Mouse (Mus musculus): ENCODE data around the gene Pilrb2. TPM values are rescaled to one million over a fixed set of nuclear protein-coding genes. Genes with fewer than 3 reads are reported as not detected.
"Not testable (repeated sequence)": the region's sequence is repeated elsewhere in the genome, so short reads cannot be mapped to it uniquely, and the experiment has no call there.

The Pilrb2 gene
- total and polyA plus RNA-seq, 2 experiments from 2014 or later = not detected

DNA sequence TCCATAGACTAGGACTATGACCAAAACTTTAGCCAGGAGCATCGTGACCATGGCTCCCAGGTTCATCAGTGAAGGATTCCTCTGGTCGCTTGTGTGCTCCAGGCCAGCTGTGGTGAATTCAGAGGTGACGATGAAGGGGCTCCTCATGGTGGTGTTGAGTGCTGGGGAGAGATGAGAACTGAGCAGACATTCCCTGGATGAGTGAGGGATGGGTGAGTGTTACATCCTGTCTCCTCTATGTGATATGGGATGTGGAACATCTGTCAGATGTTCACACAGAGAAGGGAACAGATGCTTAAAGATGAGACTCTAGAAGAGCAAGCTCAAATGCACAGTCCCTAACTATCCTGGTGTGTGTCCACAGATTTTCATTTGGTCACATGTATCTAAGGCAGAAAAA, 16.7 kb downstream of the Pilrb2 start:
- not testable (repeated sequence) for H3K27me3 ChIP-seq (ENCODE audit: insufficient read depth, low read length); H3K36me3 ChIP-seq (ENCODE audit: insufficient read depth, low read length); H3K4me3 ChIP-seq (ENCODE audit: low read length); H3K4me1 ChIP-seq (ENCODE audit: insufficient read depth, low read length); H3K27ac ChIP-seq; ATAC-seq; DNase-seq (ENCODE audit: low spot score); H3K4me2 ChIP-seq (ENCODE audit: low read depth, low read length); H3K9ac ChIP-seq (replicated peaks; ENCODE audit: low read length); H3K9me3 ChIP-seq (ENCODE audit: low read length)
- WGBS = 79% methylated on average over 3 of the region's 3 CpGs

DNA sequence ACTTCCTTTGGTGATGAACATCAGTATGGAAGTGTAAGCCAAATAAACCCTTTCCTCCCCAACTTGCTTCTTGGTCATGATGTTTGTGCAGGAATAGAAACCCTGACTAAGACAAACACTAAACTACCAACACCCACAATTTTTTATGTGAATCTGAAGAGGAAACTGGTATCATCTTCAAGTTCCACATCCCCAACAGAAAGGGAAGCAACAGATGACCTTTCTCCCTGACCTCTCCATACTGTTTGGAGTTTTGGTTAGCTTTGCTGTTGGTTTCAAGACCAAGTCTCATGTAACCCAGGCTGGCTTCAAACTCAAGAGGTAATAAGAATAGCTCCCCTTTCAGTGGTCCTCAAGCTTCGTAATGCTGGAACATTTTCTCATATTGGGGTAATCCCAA, 21.3 kb downstream of the Pilrb2 start:
- H3K27ac ChIP-seq; DNase-seq (ENCODE audit: low spot score); ATAC-seq; H3K27me3 ChIP-seq (ENCODE audit: insufficient read depth, low read length); H3K4me2 ChIP-seq (ENCODE audit: low read depth, low read length); H3K4me1 ChIP-seq (ENCODE audit: insufficient read depth, low read length); H3K9me3 ChIP-seq (ENCODE audit: low read length); H3K36me3 ChIP-seq (ENCODE audit: insufficient read depth, low read length); H3K9ac ChIP-seq (replicated peaks; ENCODE audit: low read length); H3K4me3 ChIP-seq (ENCODE audit: low read length): not testable (repeated sequence)
- 94% methylated on average over 1 of the region's 1 CpGs for WGBS

DNA sequence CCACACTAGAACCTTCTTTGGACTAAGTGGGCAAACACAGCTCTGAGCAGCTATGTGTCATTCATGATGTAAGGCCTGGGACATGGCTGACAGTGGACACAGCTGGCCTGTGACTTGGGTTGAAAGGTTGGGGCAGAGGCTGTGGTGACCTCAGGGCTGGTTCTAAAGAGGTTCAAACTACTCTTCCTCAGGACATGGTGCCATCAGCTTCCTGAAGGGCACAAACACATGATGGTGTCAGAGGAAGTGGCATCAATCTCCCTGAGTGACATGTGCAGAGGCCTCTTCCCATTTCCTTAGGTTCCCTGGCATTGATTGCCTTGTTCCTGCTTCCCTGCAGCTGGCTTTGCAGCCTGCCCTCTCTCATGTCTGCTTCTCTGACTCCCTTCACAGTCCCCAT, 34.5 kb downstream of the Pilrb2 start:
- H3K4me2 ChIP-seq (ENCODE audit: low read depth, low read length); H3K36me3 ChIP-seq (ENCODE audit: insufficient read depth, low read length): not testable (repeated sequence)

DNA sequence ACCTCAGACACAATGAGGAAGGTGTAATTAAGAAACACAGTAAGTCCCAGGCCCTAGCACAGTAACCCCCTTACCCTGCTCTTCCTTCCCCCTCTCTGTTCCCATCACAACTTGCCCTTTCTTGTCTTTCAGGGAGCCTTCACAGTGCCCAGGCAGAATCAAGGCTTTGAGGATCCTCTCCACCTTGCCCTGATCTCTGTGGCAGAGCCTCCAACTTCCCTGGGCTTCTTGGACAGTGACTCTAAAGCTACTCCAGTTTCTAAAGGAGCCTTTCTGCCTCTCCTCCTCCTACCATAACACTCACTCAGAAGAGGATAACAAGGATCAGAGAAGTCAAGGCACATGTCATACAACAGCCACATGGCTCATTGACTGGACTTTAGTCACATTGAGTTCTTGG, 35.0 kb downstream of the Pilrb2 start:
- Histone ChIP-seq H3K36me3 (ENCODE audit: insufficient read depth, low read length) (no peaks in the 10 kb centered on the region), H3K27me3 (ENCODE audit: insufficient read depth, low read length) (no peaks in the 10 kb centered on the region), H3K4me1 (ENCODE audit: insufficient read depth, low read length) (no peaks in the 10 kb centered on the region), H3K9me3 (ENCODE audit: low read length) (no peaks in the 10 kb centered on the region), H3K27ac (no peak overlapping the region), H3K9ac (replicated peaks; ENCODE audit: low read length) (no peak overlapping the region), H3K4me2 (ENCODE audit: low read depth, low read length) (no peak overlapping the region), H3K4me3 (ENCODE audit: low read length) (no peak overlapping the region)
- ATAC-seq (no peak), DNase-seq (ENCODE audit: low spot score) (no peak)
- TF ChIP-seq CTCF (IDR thresholded peaks at IDR 0.05; ENCODE audit: low read depth) = no peak

More for the DNA sequence above, 34.5 kb downstream of the Pilrb2 start:
- ATAC-seq; H3K9ac ChIP-seq (replicated peaks; ENCODE audit: low read length); H3K27me3 ChIP-seq (ENCODE audit: insufficient read depth, low read length); H3K27ac ChIP-seq; H3K9me3 ChIP-seq (ENCODE audit: low read length); H3K4me3 ChIP-seq (ENCODE audit: low read length); H3K4me1 ChIP-seq (ENCODE audit: insufficient read depth, low read length); DNase-seq (ENCODE audit: low spot score): not testable (repeated sequence)

DNA sequence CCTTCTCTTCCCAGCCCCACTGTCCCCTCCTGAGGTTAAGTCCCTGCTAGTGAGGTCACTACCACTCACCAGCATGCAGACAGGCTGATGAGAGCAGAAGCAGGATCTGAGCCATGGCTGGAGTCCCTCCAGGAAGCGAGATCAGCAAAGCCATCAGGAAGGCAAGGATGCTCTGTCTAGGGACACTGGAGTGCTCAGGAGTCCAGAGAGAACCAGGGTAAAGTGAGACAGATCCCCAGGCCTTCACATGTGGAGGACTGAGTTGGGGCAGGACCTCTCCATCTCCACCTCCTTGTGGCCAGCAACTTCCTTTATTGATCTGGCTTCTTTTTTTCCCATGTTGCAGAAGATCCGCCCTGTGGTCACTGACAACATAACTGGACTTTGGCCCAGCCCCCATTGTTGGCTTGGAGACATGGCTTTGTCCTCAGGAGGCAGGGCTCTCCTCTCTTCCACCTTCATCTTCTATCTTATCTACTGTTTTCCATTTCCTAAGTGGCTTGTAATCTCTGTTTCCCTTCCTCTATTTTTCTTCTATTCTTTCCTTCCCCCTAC, 35.6 kb downstream of the Pilrb2 start, which contains the start of gene Pilra:
Pilra (minus strand) TSS at position 316 of the 555 bp plus-strand sequence.
- ATAC-seq; H3K9me3 ChIP-seq (ENCODE audit: low read length): not testable (repeated sequence)
- 64% methylated on average over 1 of the region's 2 CpGs for WGBS

DNA sequence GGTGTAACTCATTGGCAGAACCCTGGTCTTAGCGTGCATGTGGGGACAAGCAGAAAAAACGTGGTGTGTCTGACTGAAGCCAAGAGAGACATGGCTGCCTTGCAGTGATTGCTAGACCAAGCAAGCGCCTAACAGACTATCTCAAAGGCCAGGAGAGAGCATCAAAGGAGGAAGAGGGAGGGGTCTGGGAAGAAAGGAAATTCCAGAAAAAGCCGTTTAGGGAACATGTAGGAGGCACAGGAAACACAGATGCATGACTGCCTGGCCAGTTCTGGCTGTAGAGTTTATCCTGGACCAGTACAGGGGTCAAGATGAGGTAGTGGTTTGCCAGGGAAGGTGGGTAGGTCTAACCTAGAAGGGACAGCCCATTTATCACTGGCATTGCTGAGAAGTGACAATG, 38.1 kb downstream of the Pilrb2 start:
- Histone ChIP-seq H3K4me1 (ENCODE audit: insufficient read depth, low read length) (no peaks in the 10 kb centered on the region), H3K9me3 (ENCODE audit: low read length) (no peaks in the 10 kb centered on the region), H3K36me3 (ENCODE audit: insufficient read depth, low read length) (no peaks in the 10 kb centered on the region), H3K9ac (replicated peaks; ENCODE audit: low read length) (no peak overlapping the region), H3K27ac (no peak overlapping the region), H3K4me2 (ENCODE audit: low read depth, low read length) (no peak overlapping the region), H3K27me3 (ENCODE audit: insufficient read depth, low read length) (no peaks in the 10 kb centered on the region), H3K4me3 (ENCODE audit: low read length) (no peak overlapping the region)
- ATAC-seq = no peak
- 59% methylated on average over 4 of the region's 4 CpGs for whole genome bisulfite sequencing
- TF ChIP-seq CTCF (IDR thresholded peaks at IDR 0.05; ENCODE audit: low read depth) = no peak
- DNase-seq (ENCODE audit: low spot score) = no peak

More for the DNA sequence above, 35.6 kb downstream of the Pilrb2 start, which contains the start of gene Pilra:
- not testable (repeated sequence) for H3K4me2 ChIP-seq (ENCODE audit: low read depth, low read length); H3K27ac ChIP-seq; H3K9ac ChIP-seq (replicated peaks; ENCODE audit: low read length); H3K4me3 ChIP-seq (ENCODE audit: low read length); H3K27me3 ChIP-seq (ENCODE audit: insufficient read depth, low read length); H3K4me1 ChIP-seq (ENCODE audit: insufficient read depth, low read length); H3K36me3 ChIP-seq (ENCODE audit: insufficient read depth, low read length); DNase-seq (ENCODE audit: low spot score)

DNA sequence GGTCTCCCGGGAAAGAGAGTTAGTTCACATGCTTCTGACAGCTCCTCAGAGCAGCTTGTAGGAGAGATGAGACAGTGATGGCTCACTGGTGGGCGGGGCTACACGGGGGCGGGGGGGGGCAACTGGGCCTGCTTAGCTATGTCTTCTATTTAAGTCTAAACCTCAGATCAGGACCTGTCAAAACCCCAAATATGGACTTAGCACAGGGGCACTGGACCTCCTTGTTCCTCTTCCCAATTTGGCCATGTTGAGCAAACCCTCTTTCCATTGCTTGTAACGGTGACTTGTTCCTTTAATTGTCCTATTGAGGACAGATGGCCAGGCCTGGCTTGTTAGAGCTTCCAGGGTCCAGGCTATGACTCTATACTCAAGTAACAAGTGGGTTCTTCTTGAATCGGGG, 40.1 kb downstream of the Pilrb2 start:
- H3K4me3 ChIP-seq (ENCODE audit: low read length) = no peak overlapping the region

More for the DNA sequence above, 40.1 kb downstream of the Pilrb2 start:
- Histone ChIP-seq H3K9ac (replicated peaks; ENCODE audit: low read length) (no peak overlapping the region), H3K9me3 (ENCODE audit: low read length) (no peaks in the 10 kb centered on the region), H3K4me2 (ENCODE audit: low read depth, low read length) (no peak overlapping the region), H3K27ac (no peak overlapping the region), H3K27me3 (ENCODE audit: insufficient read depth, low read length) (no peaks in the 10 kb centered on the region), H3K4me1 (ENCODE audit: insufficient read depth, low read length) (no peaks in the 10 kb centered on the region), H3K36me3 (ENCODE audit: insufficient read depth, low read length) (no peaks in the 10 kb centered on the region)
- DNase-seq (ENCODE audit: low spot score) (no peak), ATAC-seq (no peak)
- TF ChIP-seq CTCF (IDR thresholded peaks at IDR 0.05; ENCODE audit: low read depth) = no peak
- 79% methylated on average over 6 of the region's 6 CpGs for WGBS

All from hindbrain, postnatal 0 days (tissue).